Mouse (Mus musculus) CH12.LX (cell line): ENCODE data around the gene Ak9. TPM values are rescaled to one million over a fixed set of nuclear protein-coding genes. Genes with fewer than 3 reads are reported as not detected.

Experiments
- DNase-seq: peaks from one replicate; pipeline ENCODE4 v3.0.0-alpha.2; 2013; ENCODE audit errors: extremely low read depth
- H3K27ac ChIP-seq: 2 replicates; pipeline ENCODE4 v1.5.1; 2012; ENCODE audit warnings: low read depth, mild to moderate bottlenecking, control low read depth, moderate library complexity; ENCODE audit not compliant: insufficient read depth
- H3K27me3 ChIP-seq: replicated peaks from 2 replicates; pipeline ENCODE3; 2012; ENCODE audit warnings: inconsistent platforms
- H3K36me3 ChIP-seq, 2 experiments: replicated peaks in 1 of 2; 2 replicates each; pipeline versions ENCODE3 to v1.6.1; 2012; ENCODE audit warnings: inconsistent platforms in 1 of 2, low read length in 1 of 2, mild to moderate bottlenecking in 1 of 2, mixed read lengths in 1 of 2, moderate library complexity in 1 of 2; ENCODE audit not compliant: control insufficient read depth in 1 of 2, insufficient read depth in 1 of 2
- H3K4me1 ChIP-seq, 2 experiments: 2 replicates each; pipeline ENCODE4 v1.6.1; 2012; ENCODE audit warnings: inconsistent platforms in 1 of 2, moderate library complexity in 1 of 2; ENCODE audit not compliant: insufficient read depth in 2 of 2, control insufficient read depth in 1 of 2
- H3K4me2 ChIP-seq: 2 replicates; pipeline ENCODE4 v1.6.1; 2012; ENCODE audit warnings: low read depth, mild to moderate bottlenecking, control low read depth; ENCODE audit not compliant: poor library complexity, insufficient read depth, severe bottlenecking
- H3K4me3 ChIP-seq, 3 experiments: fragments of 150-350 bp in 1 of 3; sonication (generic) in 1 of 3; replicated peaks in 1 of 3; 2 replicates each; pipeline versions ENCODE3 to v1.5.1; 2011 to 2012; ENCODE audit warnings: low read depth in 2 of 3, low read length in 2 of 3, mild to moderate bottlenecking in 2 of 3, moderate library complexity in 2 of 3, control low read depth in 1 of 3, improper control_type of control experiment in 1 of 3, inconsistent platforms in 1 of 3, mixed read lengths in 1 of 3; ENCODE audit not compliant: poor library complexity in 1 of 3
- H3K79me2 ChIP-seq: replicated peaks from 2 replicates; pipeline ENCODE4 v1.6.1; 2012; ENCODE audit warnings: mild to moderate bottlenecking, moderate library complexity; ENCODE audit not compliant: control insufficient read depth, poor library complexity, insufficient read depth, severe bottlenecking; ENCODE audit errors: extremely low read depth
- H3K9ac ChIP-seq: 2 replicates; pipeline ENCODE4 v1.6.1; 2012; ENCODE audit warnings: low read depth, mild to moderate bottlenecking, control low read depth, moderate library complexity; ENCODE audit not compliant: insufficient read depth
- H3K9me3 ChIP-seq: replicated peaks from 2 replicates; pipeline ENCODE3; 2012; ENCODE audit warnings: low read length, inconsistent platforms, mixed read lengths
- BHLHE40 ChIP-seq: IDR thresholded peaks from 2 replicates; pipeline ENCODE4 v1.6.1; 2011; ENCODE audit warnings: mild to moderate bottlenecking, low read depth, low read length, improper control_type of control experiment
- CHD2 ChIP-seq: IDR thresholded peaks from 2 replicates; pipeline ENCODE4 v1.6.1; 2011; ENCODE audit warnings: low read length, improper control_type of control experiment
- E2F4 ChIP-seq: IDR thresholded peaks from 2 replicates; pipeline ENCODE4 v1.6.1; 2011; ENCODE audit warnings: low read depth, low read length, improper control_type of control experiment; ENCODE audit not compliant: insufficient replicate concordance
- ETS1 ChIP-seq: conservative IDR thresholded peaks from 2 replicates; pipeline ENCODE4 v1.6.1; 2012; ENCODE audit warnings: low read depth, mild to moderate bottlenecking, inconsistent platforms, low read length, improper control_type of control experiment, moderate library complexity
- HCFC1 ChIP-seq: IDR thresholded peaks from 2 replicates; pipeline ENCODE4 v1.6.1; 2012; ENCODE audit warnings: low read depth, mild to moderate bottlenecking, inconsistent platforms, low read length, improper control_type of control experiment
- JUN ChIP-seq: IDR thresholded peaks from 2 replicates; pipeline ENCODE4 v1.6.1; 2011; ENCODE audit warnings: low read depth, mild to moderate bottlenecking, low read length, improper control_type of control experiment, moderate library complexity; ENCODE audit not compliant: insufficient read depth
- JUND ChIP-seq: conservative IDR thresholded peaks from 2 replicates; pipeline ENCODE4 v1.6.1; 2011; ENCODE audit warnings: low read depth, low read length, improper control_type of control experiment
- MAX ChIP-seq: IDR thresholded peaks from 2 replicates; pipeline ENCODE4 v1.6.1; 2011; ENCODE audit warnings: low read length, improper control_type of control experiment
- MAZ ChIP-seq: IDR thresholded peaks from 2 replicates; pipeline ENCODE4 v1.6.1; 2012; ENCODE audit warnings: low read depth, mild to moderate bottlenecking, inconsistent platforms, low read length, improper control_type of control experiment, moderate library complexity
- MYC ChIP-seq: IDR thresholded peaks from 2 replicates; pipeline ENCODE4 v1.6.1; 2011; ENCODE audit warnings: low read depth, mild to moderate bottlenecking, improper control_type of control experiment, low read length
- PAX5 ChIP-seq: IDR thresholded peaks from 2 replicates; pipeline ENCODE4 v1.6.1; 2012; ENCODE audit warnings: low read length, inconsistent platforms, mixed read lengths
- POLR2A ChIP-seq: IDR thresholded peaks from 2 replicates; pipeline ENCODE4 v1.6.1; 2011; ENCODE audit warnings: low read depth, mild to moderate bottlenecking, improper control_type of control experiment, low read length
- POLR2AphosphoS2 ChIP-seq: IDR thresholded peaks from 2 replicates; pipeline ENCODE4 v1.6.1; 2011; ENCODE audit warnings: low read depth, low read length, improper control_type of control experiment
- RCOR1 ChIP-seq: conservative IDR thresholded peaks from 2 replicates; pipeline ENCODE4 v1.6.1; 2012; ENCODE audit warnings: low read depth, mild to moderate bottlenecking, inconsistent platforms, low read length, improper control_type of control experiment
- SIN3A ChIP-seq: IDR thresholded peaks from 2 replicates; pipeline ENCODE4 v1.6.1; 2012; ENCODE audit warnings: low read length, improper control_type of control experiment, inconsistent platforms
- UBTF ChIP-seq: IDR thresholded peaks from 2 replicates; pipeline ENCODE4 v1.6.1; 2012; ENCODE audit warnings: low read depth, mild to moderate bottlenecking, inconsistent platforms, low read length, improper control_type of control experiment, moderate library complexity
- USF1 ChIP-seq: IDR thresholded peaks from 2 replicates; pipeline ENCODE4 v1.6.1; 2014; ENCODE audit warnings: low read depth, mild to moderate bottlenecking, inconsistent platforms, low read length, improper control_type of control experiment
- USF2 ChIP-seq: conservative IDR thresholded peaks from 2 replicates; pipeline ENCODE4 v1.6.1; 2011; ENCODE audit warnings: low read depth, low read length, improper control_type of control experiment
- ZMIZ1 ChIP-seq: IDR thresholded peaks from 2 replicates; pipeline ENCODE4 v1.6.1; 2012; ENCODE audit warnings: low read depth, mild to moderate bottlenecking, inconsistent platforms, low read length, improper control_type of control experiment
- dilution Hi-C: fragments of 300-500 bp; cut with MboI; formaldehyde crosslinking; loops from 2 replicates; pipeline ENCODE4 v1.14.3; 2020; ENCODE audit warnings: low sequenced_read_pairs; ENCODE audit not compliant: extremely low pct_unique_long_range_greater_than_20kb, extremely low pct_ligation_motif_present
- in situ Hi-C: fragments of 300-500 bp; cut with MboI; formaldehyde crosslinking; loops from 3 replicates; pipeline ENCODE4 v1.14.3; 2019; ENCODE audit warnings: low sequenced_read_pairs, low pct_ligation_motif_present, low pct_unique_long_range_greater_than_20kb, mixed read lengths
- polyA plus RNA-seq: library from polyadenylated mRNA; unstranded; fragments of >175 nt; gene quantifications from 2 replicates; pipeline ENCODE4 v1.2.1, GENCODE M21; 2012; ENCODE audit warnings: low read depth; ENCODE audit not compliant: insufficient read length
- total RNA-seq, 2 experiments: library from RNA; depleted of rRNA; stranded (reverse); fragments of 300-350 nt in 1 of 2; fragments of >200 nt in 1 of 2; gene quantifications; 2 replicates each; pipeline ENCODE4 v1.2.3; 2012 to 2014

The Ak9 gene
- total and polyA plus RNA-seq, 3 experiments, result 0.04 to 0.11 (median 0.07) TPM

DNA sequence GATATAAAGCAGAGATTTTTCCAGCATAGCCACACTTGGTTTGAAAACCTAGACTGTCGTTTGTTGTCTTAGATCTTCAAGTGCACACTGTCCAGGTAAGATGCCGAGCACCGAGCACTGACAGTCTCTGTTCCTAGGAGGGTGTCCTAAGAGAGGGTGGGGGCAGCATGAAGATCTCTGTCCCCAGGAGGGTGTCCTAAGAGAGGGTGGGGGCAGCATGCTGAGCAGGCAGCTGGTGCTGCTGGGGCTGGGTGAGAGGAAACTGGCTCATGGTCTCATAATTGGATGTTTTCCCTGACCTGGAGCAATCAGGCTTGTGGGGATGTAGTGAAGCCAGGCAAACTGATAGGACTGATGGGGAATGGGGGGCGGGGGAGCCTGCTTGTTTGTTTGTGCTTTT, 156.2 kb downstream of the Ak9 start:
- Histone ChIP-seq H3K9ac (no peak overlapping the region), H3K4me3 (no peak overlapping the region), H3K36me3 (peaks cover 57 to 82% of the 10 kb centered on the region in 2 experiments), H3K9me3 (no peaks in the 10 kb centered on the region), H3K4me2 (no peak overlapping the region), H3K4me1 (peaks cover 0 to 13% of the 10 kb centered on the region in 2 experiments; a peak in 3 of 4 replicates), H3K27me3 (no peaks in the 10 kb centered on the region), H3K79me2 (no peaks in the 10 kb centered on the region), H3K27ac (no peak overlapping the region)
- DNase-seq, result no peak
- dilution Hi-C loops (no loop called here), in situ Hi-C loops (no loop called here)
- TF ChIP-seq BHLHE40, result no peak
- no peak for TF ChIP-seq PAX5
- TF ChIP-seq RCOR1, result no peak
- TF ChIP-seq USF2, result no peak
- TF ChIP-seq ETS1, result no peak
- no peak for TF ChIP-seq CHD2
- no peak for TF ChIP-seq HCFC1
- TF ChIP-seq MYC, result no peak
- no peak for TF ChIP-seq USF1
- no peak for TF ChIP-seq MAX

DNA sequence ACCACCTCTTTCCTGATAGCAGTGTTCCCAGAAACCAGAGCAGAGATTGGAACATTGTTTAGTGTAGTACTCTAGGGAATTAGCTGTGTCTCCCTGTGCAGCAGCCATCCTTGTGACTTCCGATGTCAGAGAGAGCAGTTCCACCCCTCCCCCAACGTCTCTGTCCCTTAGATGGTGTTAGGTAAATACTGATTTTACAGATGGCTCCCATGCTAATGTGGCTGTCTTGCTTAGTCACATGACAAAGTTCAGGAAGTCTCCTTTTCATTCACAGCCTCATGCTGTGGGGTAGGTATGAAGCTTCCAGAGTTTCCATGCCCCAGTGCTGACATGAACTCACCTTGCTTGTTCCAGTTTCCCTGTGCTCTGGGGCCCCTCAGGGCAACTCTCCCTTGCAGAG, 156.7 kb downstream of the Ak9 start:
- DNase-seq, result no peak
- H3K27me3 ChIP-seq, result no peaks in the 10 kb centered on the region
- peaks cover 0 to 9% of the 10 kb centered on the region in 2 experiments; a peak in 2 of 4 replicates for H3K4me1 ChIP-seq
- no peak overlapping the region for H3K27ac ChIP-seq
- H3K4me3 ChIP-seq, result no peak overlapping the region
- no peaks in the 10 kb centered on the region for H3K9me3 ChIP-seq
- H3K4me2 ChIP-seq, result no peak overlapping the region
- no peak overlapping the region for H3K9ac ChIP-seq
- dilution Hi-C loops, result no loop called here
- no peak for TF ChIP-seq PAX5
- TF ChIP-seq E2F4, result no peak
- no peak for TF ChIP-seq UBTF
- TF ChIP-seq MAX, result no peak
- TF ChIP-seq JUN, result no peak
- TF ChIP-seq BHLHE40, result no peak
- TF ChIP-seq SIN3A, result no peak
- no peak for TF ChIP-seq POLR2A
- no peak for TF ChIP-seq POLR2AphosphoS2
- no peak for TF ChIP-seq MAZ
- no peak for TF ChIP-seq ZMIZ1
- TF ChIP-seq JUND, result no peak
- TF ChIP-seq, all 38 proteins: peak for 0
- Histone ChIP-seq H3K36me3 (peaks cover 52 to 80% of the 10 kb centered on the region in 2 experiments), H3K79me2 (no peaks in the 10 kb centered on the region)
- in situ Hi-C loops, result no loop called here
